Mouse (Mus musculus): Measurements from ENCODE around the gene Btbd35f17. TPM values are rescaled to one million over a fixed set of nuclear protein-coding genes. Genes with fewer than 3 reads are reported as not detected.
"Not testable (repeated sequence)": the region's sequence is repeated elsewhere in the genome, so short reads cannot be mapped to it uniquely, and the experiment has no call there.

Btbd35f17 gene
- not detected for total RNA-seq (2021)

DNA sequence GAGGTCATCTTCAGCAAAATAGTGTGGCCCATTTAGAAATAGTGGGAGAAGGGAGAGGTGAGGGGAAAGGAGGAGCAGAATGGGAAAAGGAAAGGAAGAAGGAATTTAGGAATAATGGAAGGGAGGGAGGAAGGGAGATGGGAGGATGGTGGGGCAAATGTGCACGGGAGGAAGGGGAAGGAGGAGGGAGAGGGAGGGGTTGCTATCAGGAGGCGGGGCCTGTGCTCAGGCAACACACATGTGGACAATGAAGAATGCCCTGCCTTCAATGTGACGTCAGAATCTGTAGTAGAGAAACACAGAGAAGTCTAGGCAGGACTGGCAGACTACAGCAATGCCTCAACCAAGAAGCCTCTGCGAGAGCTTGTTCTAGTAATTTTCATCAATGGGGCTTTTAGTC is at the start of gene Btbd35f17:
TSS of gene Btbd35f17 (plus strand) at position 301 of the 400 bp plus-strand sequence.
- DNase-seq (ENCODE audit: extremely low spot score in 1 of 2, low spot score in 2 of 2); intact Hi-C loops (cut with DNase I): not testable (repeated sequence)

Other genes starting within 250 kb of the Btbd35f17 start
- not detected for gene Btbd35f28, start 174.1 kb upstream of the Btbd35f17 start, total RNA-seq (2021)
- gene Btbd35f20, start 79.4 kb upstream of the Btbd35f17 start, total RNA-seq (2021), result not detected

Measured in left cerebral cortex, postnatal 10 days (tissue).